Mouse (Mus musculus) hindbrain, embryonic 15.5 days (tissue): ENCODE data around the gene Nrl. TPM values are rescaled to one million over a fixed set of nuclear protein-coding genes. Genes with fewer than 3 reads are reported as not detected.

ENCODE experiments used
- ATAC-seq: fragments of 200-750 bp; cut with Nextera tagmentation; 2 replicates; pipeline ENCODE4 v1.8.0; 2017; ENCODE audit warnings: low read depth, moderate number of reproducible peaks, moderate TSS enrichment; ENCODE audit not compliant: low FRiP score
- H3K27ac ChIP-seq: fragments of 300-500 bp; sonication (generic); replicated peaks from 2 replicates; pipeline ENCODE4 v1.5.1; 2015; ENCODE audit warnings: mild to moderate bottlenecking, inconsistent platforms
- H3K27me3 ChIP-seq: fragments of 300-500 bp; sonication (generic); 2 replicates; pipeline ENCODE4 v1.6.1; 2015; ENCODE audit warnings: control low read depth, inconsistent platforms
- H3K36me3 ChIP-seq: fragments of 300-500 bp; sonication (generic); 2 replicates; pipeline ENCODE4 v1.6.1; 2015; ENCODE audit warnings: control low read depth, inconsistent platforms
- H3K4me1 ChIP-seq: fragments of 300-500 bp; sonication (generic); replicated peaks from 2 replicates; pipeline ENCODE4 v1.6.1; 2015; ENCODE audit warnings: control low read depth, inconsistent platforms
- H3K4me2 ChIP-seq: fragments of 300-500 bp; sonication (generic); 2 replicates; pipeline ENCODE4 v1.6.1; 2015; ENCODE audit warnings: moderate library complexity, mild to moderate bottlenecking, inconsistent platforms
- H3K4me3 ChIP-seq: fragments of 300-500 bp; sonication (generic); 2 replicates; pipeline ENCODE4 v1.5.1; 2015; ENCODE audit warnings: mild to moderate bottlenecking, inconsistent platforms
- H3K9ac ChIP-seq: fragments of 300-500 bp; sonication (generic); 2 replicates; pipeline ENCODE4 v1.6.1; 2015; ENCODE audit warnings: inconsistent platforms
- H3K9me3 ChIP-seq: fragments of 300-500 bp; sonication (generic); 2 replicates; pipeline ENCODE4 v1.6.1; 2016; ENCODE audit warnings: control low read depth, inconsistent platforms
- WGBS: fragments of 180-500 bp; shearing (Covaris S2); methylation state at CpG from one replicate; pipeline ENCODE4 v1.1.7; 2015; 5-methylcytosine and 5-hydroxymethylcytosine counted together
- polyA plus RNA-seq: library from polyadenylated mRNA; unstranded; fragments of >200 nt; fragmentation: Nextera tagmentation; extraction: Ambion mirVana; gene quantifications from 2 replicates; pipeline ENCODE4 v1.2.1, GENCODE M21; 2015

Nrl gene
- polyA plus RNA-seq, 1 experiment from 2014 or later, result 0.10 TPM

DNA sequence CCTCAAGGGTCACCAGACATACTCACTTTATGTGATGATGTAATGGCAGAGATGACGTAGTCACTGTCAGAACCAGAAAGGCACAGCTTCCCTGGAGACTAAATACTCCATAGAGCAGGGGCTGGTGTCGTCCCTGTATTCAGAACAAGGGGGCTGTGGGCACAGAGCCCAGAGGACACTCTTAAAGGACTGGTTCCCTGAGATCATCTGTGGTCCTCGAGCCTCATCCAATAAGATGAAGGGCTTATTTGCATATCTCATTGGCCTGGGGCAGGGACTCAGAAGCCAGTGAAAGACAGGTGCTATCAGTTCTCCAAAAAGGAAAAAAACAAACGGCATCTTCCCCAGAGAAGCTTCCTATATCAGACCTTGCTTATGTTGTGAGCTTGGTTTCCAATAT is 719 bp downstream of the Nrl start:
- H3K36me3 ChIP-seq, result no peaks in the 10 kb centered on the region
- 54% methylated on average over 4 of the region's 4 CpGs for WGBS
- no peak overlapping the region for H3K4me2 ChIP-seq
- no peak overlapping the region for H3K9ac ChIP-seq
- H3K27me3 ChIP-seq, result no peaks in the 10 kb centered on the region
- H3K27ac ChIP-seq, result no peak overlapping the region
- peaks cover 21% of the 10 kb centered on the region for H3K4me1 ChIP-seq
- no peaks in the 10 kb centered on the region for H3K9me3 ChIP-seq
- no peak for ATAC-seq
- H3K4me3 ChIP-seq, result no peak overlapping the region

- ATAC-seq, result peak; percentile 85
- Histone ChIP-seq H3K9ac (peak overlapping the region; percentile 73), H3K9me3 (no peaks in the 10 kb centered on the region), H3K4me2 (peak overlapping the region; percentile 97), H3K27ac (peak overlapping the region; percentile 86), H3K4me1 (peaks cover 27% of the 10 kb centered on the region), H3K27me3 (no peaks in the 10 kb centered on the region), H3K4me3 (peak overlapping the region; percentile 64), H3K36me3 (no peaks in the 10 kb centered on the region)
- WGBS, result under 1% methylated on average over 61 of the region's 61 CpGs
These were observed 4.1 kb downstream of the Nrl start for GRCm38 (mm10) chr14:55520451-55521361.

GRCm38 (mm10) chr14:55519604-55520003 is 5.2 kb downstream of the Nrl start:
- Histone ChIP-seq H3K36me3 (no peaks in the 10 kb centered on the region), H3K27me3 (no peaks in the 10 kb centered on the region), H3K4me3 (no peak overlapping the region), H3K4me1 (peaks cover 27% of the 10 kb centered on the region), H3K27ac (peak overlapping the region; percentile 49), H3K9me3 (no peaks in the 10 kb centered on the region), H3K9ac (no peak overlapping the region), H3K4me2 (peak overlapping the region; percentile 24)
- WGBS, result 52% methylated on average over 4 of the region's 4 CpGs
- no peak for ATAC-seq

- peaks cover 27% of the 10 kb centered on the region for H3K4me1 ChIP-seq
- peak overlapping the region; percentile 49 for H3K27ac ChIP-seq
- no peak overlapping the region for H3K9ac ChIP-seq
- WGBS, result 29% methylated on average over 2 of the region's 2 CpGs
- no peaks in the 10 kb centered on the region for H3K36me3 ChIP-seq
- no peaks in the 10 kb centered on the region for H3K9me3 ChIP-seq
- ATAC-seq, result peak; percentile 73
- H3K27me3 ChIP-seq, result no peaks in the 10 kb centered on the region
- peak overlapping the region; percentile 11; the same call in 1 of the 2 replicates for H3K4me2 ChIP-seq
- H3K4me3 ChIP-seq, result no peak overlapping the region
These were observed 5.9 kb downstream of the Nrl start for GRCm38 (mm10) chr14:55518897-55519296.

GRCm38 (mm10) chr14:55515846-55516245 is 8.9 kb downstream of the Nrl start:
- Histone ChIP-seq H3K27me3 (no peaks in the 10 kb centered on the region), H3K4me2 (no peak overlapping the region), H3K4me3 (no peak overlapping the region), H3K9ac (no peak overlapping the region), H3K4me1 (peaks cover 33% of the 10 kb centered on the region), H3K27ac (no peak overlapping the region), H3K9me3 (no peaks in the 10 kb centered on the region), H3K36me3 (no peaks in the 10 kb centered on the region)
- ATAC-seq, result no peak
- 89% methylated on average over 4 of the region's 4 CpGs for WGBS

GRCm38 (mm10) chr14:55513927-55514326 is 10.9 kb downstream of the Nrl start:
- Histone ChIP-seq H3K9ac (no peak overlapping the region), H3K4me2 (no peak overlapping the region), H3K4me1 (peaks cover 21% of the 10 kb centered on the region), H3K36me3 (no peaks in the 10 kb centered on the region), H3K4me3 (no peak overlapping the region), H3K27me3 (no peaks in the 10 kb centered on the region), H3K9me3 (no peaks in the 10 kb centered on the region), H3K27ac (no peak overlapping the region)
- 75% methylated on average over 10 of the region's 10 CpGs for WGBS
- no peak for ATAC-seq

DNA sequence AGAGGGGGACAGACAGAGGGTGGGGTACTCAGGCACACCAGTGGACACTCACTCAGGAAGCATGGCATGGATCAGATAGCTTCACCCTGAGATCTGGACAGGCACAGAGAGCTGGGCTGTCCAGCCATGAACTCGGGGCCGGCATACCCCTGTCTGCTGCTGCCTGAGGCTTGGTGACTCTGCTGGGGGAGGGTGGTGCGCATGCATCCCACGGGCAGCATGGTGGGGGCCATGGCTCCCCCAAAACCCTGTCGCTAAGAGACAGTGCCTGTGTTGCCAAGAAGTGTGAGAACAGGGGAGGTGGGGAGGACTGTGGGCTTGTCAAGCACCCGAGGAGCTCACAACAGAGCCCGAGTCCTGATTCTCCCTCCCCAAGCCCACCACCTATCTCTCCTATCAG is 13.7 kb downstream of the Nrl start:
- WGBS, result 43% methylated on average over 7 of the region's 7 CpGs
- no peaks in the 10 kb centered on the region for H3K27me3 ChIP-seq
- no peak overlapping the region for H3K9ac ChIP-seq
- H3K4me2 ChIP-seq, result peak overlapping the region; percentile 7; the same call in 1 of the 2 replicates
- H3K4me1 ChIP-seq, result peaks cover 16% of the 10 kb centered on the region
- peak; percentile 43 for ATAC-seq
- H3K36me3 ChIP-seq, result peaks cover 3% of the 10 kb centered on the region; the same call in 1 of the 2 replicates
- no peak overlapping the region for H3K27ac ChIP-seq
- H3K9me3 ChIP-seq, result no peaks in the 10 kb centered on the region
- H3K4me3 ChIP-seq, result no peak overlapping the region

DNA sequence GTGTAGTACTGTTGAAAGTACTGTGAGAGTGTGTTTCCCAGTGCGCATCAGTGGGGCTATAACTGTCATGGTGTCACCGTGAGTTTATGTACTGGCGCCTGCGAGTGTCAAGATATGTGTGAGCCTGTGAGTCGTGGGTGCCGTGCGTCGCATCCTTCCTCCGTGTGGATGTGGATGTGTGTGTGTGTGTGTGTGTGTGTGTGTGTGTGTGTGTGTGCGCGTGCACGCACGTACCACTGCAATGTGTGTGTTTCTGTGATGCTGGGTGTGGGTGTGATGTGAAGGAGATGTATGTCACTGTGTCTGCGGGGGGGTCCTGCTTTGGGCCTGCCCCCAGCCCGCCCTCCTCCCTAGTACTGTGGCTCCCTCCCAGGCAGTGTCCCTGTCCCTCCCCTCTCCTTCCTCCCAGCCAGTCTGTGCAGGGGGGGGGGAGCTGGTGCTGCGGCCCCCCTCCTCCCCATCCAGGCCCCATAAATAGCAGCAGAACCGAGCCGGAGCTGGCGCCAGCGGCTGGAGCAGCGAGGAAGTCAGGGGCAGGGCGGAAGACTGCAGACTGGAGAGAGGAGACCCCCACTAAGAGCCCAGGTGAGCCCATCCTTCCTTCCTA is 14.6 kb downstream of the Nrl start, which contains the start of gene Cpne6:
Cpne6 (plus strand) TSS at position 321 of the 607 bp plus-strand sequence.
- peak within 1 kb of the TSS; percentile 7; the same call in 1 of the 2 replicates for H3K4me2 ChIP-seq
- no peak within 1 kb of the TSS for H3K4me3 ChIP-seq
- H3K36me3 ChIP-seq, result peaks cover 3% of the 10 kb centered on the region; the same call in 1 of the 2 replicates
- H3K9ac ChIP-seq, result no peak within 1 kb of the TSS
- WGBS, result 77% methylated on average over 22 of the region's 22 CpGs
- no peak within 1 kb of the TSS for H3K27ac ChIP-seq
- H3K4me1 ChIP-seq, result peaks cover 16% of the 10 kb centered on the region
- peak; percentile 40; the same call in 1 of the 2 replicates for ATAC-seq
- no peaks in the 10 kb centered on the region for H3K9me3 ChIP-seq
- H3K27me3 ChIP-seq, result no peaks in the 10 kb centered on the region

GRCm38 (mm10) chr14:55509540-55509939 is 15.2 kb downstream of the Nrl start:
- Histone ChIP-seq H3K4me1 (peaks cover 16% of the 10 kb centered on the region), H3K4me2 (no peak overlapping the region), H3K27ac (no peak overlapping the region), H3K9ac (no peak overlapping the region), H3K9me3 (no peaks in the 10 kb centered on the region), H3K27me3 (no peaks in the 10 kb centered on the region), H3K36me3 (peaks cover 3% of the 10 kb centered on the region; the same call in 1 of the 2 replicates), H3K4me3 (no peak overlapping the region)
- no peak for ATAC-seq
- 75% methylated on average over 10 of the region's 10 CpGs for WGBS

- Histone ChIP-seq H3K9me3 (no peaks in the 10 kb centered on the region), H3K4me1 (peaks cover 16% of the 10 kb centered on the region), H3K36me3 (peaks cover 3% of the 10 kb centered on the region; the same call in 1 of the 2 replicates), H3K27me3 (no peaks in the 10 kb centered on the region), H3K4me3 (no peak overlapping the region), H3K4me2 (no peak overlapping the region), H3K9ac (no peak overlapping the region), H3K27ac (no peak overlapping the region)
- 48% methylated on average over 7 of the region's 7 CpGs for WGBS
- no peak for ATAC-seq
These were observed 17.0 kb downstream of the Nrl start for GRCm38 (mm10) chr14:55507801-55508200.

DNA sequence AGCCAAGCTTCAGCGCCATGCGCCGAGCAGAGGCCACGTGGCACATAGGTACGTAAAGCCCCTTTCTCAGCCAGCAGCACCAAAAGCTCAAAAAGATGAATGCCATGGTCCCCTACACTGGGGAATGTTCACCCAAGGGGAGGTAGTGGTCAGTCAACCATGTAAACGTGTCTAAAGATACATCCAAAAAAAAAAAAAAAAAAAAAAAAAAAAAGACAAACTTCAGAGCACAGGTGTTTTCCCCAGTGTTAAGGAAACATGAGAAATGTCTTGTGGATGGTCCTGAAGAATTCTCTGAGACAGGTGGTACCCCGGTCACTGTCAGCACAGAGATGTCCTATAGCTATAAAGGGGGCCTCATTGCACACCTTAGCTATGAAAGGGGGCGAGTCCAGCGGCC is 19.2 kb downstream of the Nrl start:
- ATAC-seq, result no peak
- WGBS, result 88% methylated on average over 9 of the region's 9 CpGs
- Histone ChIP-seq H3K9ac (no peak overlapping the region), H3K4me1 (peaks cover 4% of the 10 kb centered on the region), H3K4me3 (no peak overlapping the region), H3K27ac (no peak overlapping the region), H3K9me3 (no peaks in the 10 kb centered on the region), H3K27me3 (no peaks in the 10 kb centered on the region), H3K4me2 (no peak overlapping the region), H3K36me3 (peaks cover 21% of the 10 kb centered on the region)

- no peak overlapping the region for H3K4me3 ChIP-seq
- H3K27ac ChIP-seq, result no peak overlapping the region
- no peaks in the 10 kb centered on the region for H3K9me3 ChIP-seq
- no peak overlapping the region for H3K9ac ChIP-seq
- peak; percentile 35; the same call in 1 of the 2 replicates for ATAC-seq
- H3K27me3 ChIP-seq, result no peaks in the 10 kb centered on the region
- peaks cover 50% of the 10 kb centered on the region for H3K36me3 ChIP-seq
- peaks cover 7% of the 10 kb centered on the region for H3K4me1 ChIP-seq
- WGBS, result 36% methylated on average over 6 of the region's 6 CpGs
- H3K4me2 ChIP-seq, result no peak overlapping the region
These were observed 27.3 kb downstream of the Nrl start for GRCm38 (mm10) chr14:55497449-55497821.
